Mouse (Mus musculus) neural tube, embryonic 14.5 days (tissue): Measurements from ENCODE around the gene Pgm3. TPM values are rescaled to one million over a fixed set of nuclear protein-coding genes. Genes with fewer than 3 reads are reported as not detected.

Source experiments
- ATAC-seq: fragments of 200-750 bp; cut with Nextera tagmentation; 2 replicates; pipeline ENCODE4 v1.8.0; 2017; ENCODE audit warnings: low read depth, mild to moderate bottlenecking, moderate TSS enrichment, moderate library complexity
- H3K27ac ChIP-seq: fragments of 300-500 bp; sonication (generic); 2 replicates; pipeline ENCODE4 v1.5.1; 2014; ENCODE audit warnings: low read depth, mild to moderate bottlenecking, control low read depth, low read length, moderate library complexity, mixed read lengths
- H3K27me3 ChIP-seq: fragments of 300-500 bp; sonication (generic); 2 replicates; pipeline ENCODE4 v1.6.1; 2014; ENCODE audit warnings: low read length; ENCODE audit not compliant: control insufficient read depth, insufficient read depth
- H3K36me3 ChIP-seq: fragments of 300-500 bp; sonication (generic); 2 replicates; pipeline ENCODE4 v1.6.1; 2014; ENCODE audit warnings: low read length, mixed read lengths; ENCODE audit not compliant: control insufficient read depth, insufficient read depth
- H3K4me1 ChIP-seq: fragments of 300-500 bp; sonication (generic); 2 replicates; pipeline ENCODE4 v1.6.1; 2014; ENCODE audit warnings: low read length; ENCODE audit not compliant: control insufficient read depth, insufficient read depth
- H3K4me2 ChIP-seq: fragments of 300-500 bp; sonication (generic); 2 replicates; pipeline ENCODE4 v1.6.1; 2014; ENCODE audit warnings: mild to moderate bottlenecking, low read depth, low read length, control low read depth
- H3K4me3 ChIP-seq: fragments of 300-500 bp; sonication (generic); 2 replicates; pipeline ENCODE4 v1.5.1; 2014; ENCODE audit warnings: low read depth, low read length, control low read depth, mixed read lengths
- H3K9ac ChIP-seq: fragments of 300-500 bp; sonication (generic); replicated peaks from 2 replicates; pipeline ENCODE4 v1.6.1; 2014; ENCODE audit warnings: low read depth, mild to moderate bottlenecking, control low read depth, low read length, mixed read lengths
- H3K9me3 ChIP-seq: fragments of 300-500 bp; sonication (generic); 2 replicates; pipeline ENCODE4 v1.6.1; 2016; ENCODE audit warnings: low read length; ENCODE audit not compliant: control insufficient read depth
- WGBS: fragments of 180-500 bp; shearing (Covaris S2); extraction: QIAGEN DNeasy Blood & Tissue Kit; methylation state at CpG from one replicate; pipeline ENCODE4 v1.1.7; 2014; 5-methylcytosine and 5-hydroxymethylcytosine counted together
- polyA plus RNA-seq: library from polyadenylated mRNA; unstranded; fragments of >200 nt; fragmentation: Nextera tagmentation; extraction: Ambion mirVana; gene quantifications from 2 replicates; pipeline ENCODE4 v1.2.1, GENCODE M21; 2014

Pgm3 gene
- polyA plus RNA-seq, 1 experiment from 2014 or later: 34.6 TPM

DNA sequence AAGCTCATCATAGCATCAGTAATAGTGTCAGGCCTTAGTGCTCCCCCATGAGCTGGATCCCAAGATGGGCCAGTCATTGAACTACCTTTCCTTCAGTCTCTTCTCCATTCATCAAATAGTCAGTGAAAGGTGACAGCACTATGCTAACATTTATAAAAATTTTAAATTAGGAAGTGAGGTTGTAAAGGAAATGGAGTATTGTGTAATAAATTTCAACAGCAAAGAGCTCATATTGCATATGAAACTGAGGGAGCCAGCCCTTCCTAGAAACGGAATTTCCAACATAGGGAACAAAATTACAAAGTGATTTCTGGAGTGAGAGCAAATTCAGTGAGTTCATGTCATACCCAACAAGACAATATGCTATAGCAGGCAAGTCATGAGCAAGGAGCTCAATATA lies 27.1 kb downstream of the Pgm3 start:
- no peak for ATAC-seq
- H3K36me3 ChIP-seq: peaks cover 28% of the 10 kb centered on the region

DNA sequence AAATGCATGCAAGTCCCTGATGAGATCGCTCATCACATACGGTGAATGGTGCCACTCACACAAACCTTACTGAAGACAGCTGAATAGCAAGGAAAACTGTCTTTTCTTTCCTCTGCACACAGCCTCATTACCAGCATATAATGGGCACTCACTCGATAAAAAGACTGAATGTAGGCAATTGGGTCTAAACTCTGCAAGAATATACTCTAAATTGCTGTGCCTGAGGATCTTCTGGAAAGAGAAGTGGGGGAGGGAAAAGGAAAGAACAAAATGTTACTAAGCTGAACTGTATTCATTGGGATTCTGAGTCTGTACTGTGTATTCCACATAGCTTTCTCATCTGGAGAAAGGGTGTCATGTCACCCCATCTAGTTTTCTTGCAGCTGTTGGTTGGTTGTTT lies 28.2 kb downstream of the Pgm3 start:
- WGBS: 85% methylated on average over 3 of the region's 3 CpGs

More for the DNA sequence above, 27.1 kb downstream of the Pgm3 start:
- Histone ChIP-seq H3K4me2 (no peak overlapping the region), H3K4me1 (no peaks in the 10 kb centered on the region), H3K27ac (no peak overlapping the region), H3K9me3 (no peaks in the 10 kb centered on the region), H3K4me3 (no peak overlapping the region), H3K27me3 (no peaks in the 10 kb centered on the region), H3K9ac (no peak overlapping the region)
- 73% methylated on average over 1 of the region's 1 CpGs for WGBS

DNA sequence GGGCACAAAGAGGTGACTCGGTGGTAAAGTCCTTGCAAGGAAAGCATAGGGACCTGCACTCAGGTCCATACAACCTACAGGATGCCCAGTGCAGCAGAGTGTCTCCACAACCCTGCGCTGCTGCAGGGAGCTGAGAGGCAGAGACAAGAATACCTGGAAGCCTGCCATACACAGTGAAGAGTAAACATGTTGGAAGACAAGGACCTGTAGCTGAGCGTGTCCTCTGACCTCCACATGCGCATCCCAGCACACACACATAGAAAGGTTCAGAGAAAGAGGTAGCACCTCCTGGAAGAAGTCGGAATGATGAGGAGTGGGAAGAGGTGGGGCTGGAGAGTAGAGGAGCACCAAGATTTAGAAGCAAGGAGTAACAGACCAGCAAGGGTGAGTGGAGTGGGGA lies 37.6 kb downstream of the Pgm3 start:
- Histone ChIP-seq H3K36me3 (peaks cover 26% of the 10 kb centered on the region), H3K9ac (no peak overlapping the region), H3K4me1 (no peaks in the 10 kb centered on the region), H3K27ac (no peak overlapping the region), H3K9me3 (no peaks in the 10 kb centered on the region), H3K4me2 (no peak overlapping the region), H3K27me3 (no peaks in the 10 kb centered on the region), H3K4me3 (no peak overlapping the region)
- 93% methylated on average over 5 of the region's 5 CpGs for WGBS
- ATAC-seq: no peak

More for the DNA sequence above, 28.2 kb downstream of the Pgm3 start:
- H3K9ac ChIP-seq: no peak overlapping the region
- H3K9me3 ChIP-seq: no peaks in the 10 kb centered on the region
- no peaks in the 10 kb centered on the region for H3K4me1 ChIP-seq
- ATAC-seq: no peak
- H3K4me2 ChIP-seq: no peak overlapping the region
- H3K4me3 ChIP-seq: no peak overlapping the region
- H3K27me3 ChIP-seq: no peaks in the 10 kb centered on the region
- peaks cover 24% of the 10 kb centered on the region for H3K36me3 ChIP-seq
- no peak overlapping the region for H3K27ac ChIP-seq

DNA sequence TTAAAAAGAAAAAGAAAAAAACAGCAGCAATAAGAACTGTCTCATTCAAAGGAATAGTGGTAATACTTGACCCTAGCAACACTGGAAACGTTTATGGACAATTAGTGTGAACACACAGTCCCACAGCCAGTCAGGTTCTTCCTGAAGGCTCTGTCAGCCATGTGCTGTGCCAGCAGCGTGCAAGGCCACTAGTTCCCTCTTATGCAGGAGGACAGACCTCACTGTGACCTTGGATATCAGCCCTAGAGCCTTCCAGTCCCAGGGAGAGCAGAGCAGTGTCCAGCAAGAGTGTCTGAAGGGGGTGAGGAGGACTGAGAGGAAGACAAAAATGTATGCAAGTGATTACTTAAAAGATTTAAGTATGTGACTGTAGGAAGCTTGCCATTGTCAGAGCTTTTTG lies 46.0 kb downstream of the Pgm3 start:
- Histone ChIP-seq H3K36me3 (peaks cover 34% of the 10 kb centered on the region; the same call in 1 of the 2 replicates), H3K9me3 (no peaks in the 10 kb centered on the region), H3K9ac (no peak overlapping the region), H3K27ac (no peak overlapping the region), H3K4me1 (no peaks in the 10 kb centered on the region), H3K4me2 (no peak overlapping the region), H3K27me3 (no peaks in the 10 kb centered on the region), H3K4me3 (no peak overlapping the region)
- WGBS: 74% methylated on average over 2 of the region's 2 CpGs
- no peak for ATAC-seq

DNA sequence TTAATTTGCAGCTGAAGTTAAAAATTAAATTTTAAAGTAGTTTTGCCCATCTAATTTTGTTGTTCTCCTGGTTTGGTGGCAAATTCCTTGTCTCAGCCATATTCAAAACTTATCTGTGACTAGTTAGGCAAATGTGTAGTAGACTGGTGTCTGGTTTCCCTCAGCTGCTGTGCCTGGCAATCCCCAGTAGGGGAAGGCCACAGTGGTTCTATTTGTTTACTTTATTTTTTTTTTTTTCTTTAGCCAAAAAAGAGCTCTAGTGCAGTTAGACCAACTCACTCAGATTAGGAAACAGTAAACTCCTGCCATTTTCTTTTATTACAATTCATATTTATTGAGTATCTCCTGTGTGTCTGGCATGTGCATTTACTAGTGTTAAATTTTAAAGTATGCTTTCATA lies 49.3 kb downstream of the Pgm3 start:
- no peak overlapping the region for H3K4me3 ChIP-seq
- no peak overlapping the region for H3K4me2 ChIP-seq
- no peak overlapping the region for H3K27ac ChIP-seq
- peaks cover 35% of the 10 kb centered on the region for H3K36me3 ChIP-seq
- H3K4me1 ChIP-seq: no peaks in the 10 kb centered on the region
- no peaks in the 10 kb centered on the region for H3K27me3 ChIP-seq
- no peaks in the 10 kb centered on the region for H3K9me3 ChIP-seq
- ATAC-seq: no peak
- H3K9ac ChIP-seq: no peak overlapping the region

DNA sequence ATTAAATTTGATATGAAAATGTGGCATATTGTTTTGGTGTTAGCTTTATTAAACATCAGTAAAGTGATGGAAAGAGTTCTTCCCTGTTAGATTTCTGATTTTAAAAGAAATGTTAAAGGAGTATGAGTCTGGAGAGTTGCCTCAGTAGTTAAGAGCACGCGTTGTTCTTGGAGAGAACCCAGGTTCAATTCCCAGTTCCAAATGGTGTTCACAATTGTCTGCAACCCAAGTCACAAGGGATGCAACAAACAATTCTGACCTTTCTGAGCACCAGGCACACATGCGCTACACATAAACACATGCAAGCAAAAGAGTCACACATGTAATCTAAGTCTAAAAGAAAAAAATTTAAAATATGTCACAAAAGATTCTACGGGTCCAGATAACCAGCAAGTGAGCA lies 56.8 kb downstream of the Pgm3 start:
- no peak overlapping the region for H3K27ac ChIP-seq
- no peak overlapping the region for H3K4me3 ChIP-seq
- H3K4me1 ChIP-seq: no peaks in the 10 kb centered on the region
- no peaks in the 10 kb centered on the region for H3K9me3 ChIP-seq
- peaks cover 47% of the 10 kb centered on the region for H3K36me3 ChIP-seq
- no peak overlapping the region for H3K9ac ChIP-seq
- H3K27me3 ChIP-seq: no peaks in the 10 kb centered on the region
- 98% methylated on average over 4 of the region's 4 CpGs for WGBS
- no peak overlapping the region for H3K4me2 ChIP-seq
- no peak for ATAC-seq

DNA sequence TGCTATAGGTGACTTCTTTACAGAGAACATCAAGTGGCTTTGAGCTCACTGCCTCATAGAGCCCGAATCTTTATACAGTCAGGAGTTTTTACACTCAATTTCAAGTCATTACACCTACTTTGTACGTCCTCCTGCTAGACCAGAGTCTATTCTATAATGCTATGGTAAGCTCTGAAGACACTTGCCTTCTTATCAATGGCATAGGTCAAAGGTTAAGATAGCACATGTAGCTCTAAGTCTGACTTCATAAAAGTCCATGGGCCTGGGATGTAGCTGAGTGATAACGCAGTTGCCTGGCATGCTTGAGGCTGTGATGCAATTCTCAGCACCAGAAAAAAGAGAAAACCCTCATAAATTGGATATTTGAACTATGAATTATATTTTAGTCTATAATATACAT lies 57.3 kb downstream of the Pgm3 start:
- H3K4me1 ChIP-seq: no peaks in the 10 kb centered on the region
- no peaks in the 10 kb centered on the region for H3K27me3 ChIP-seq
- no peak overlapping the region for H3K9ac ChIP-seq
- H3K9me3 ChIP-seq: no peaks in the 10 kb centered on the region
- H3K36me3 ChIP-seq: peaks cover 47% of the 10 kb centered on the region
- no peak overlapping the region for H3K27ac ChIP-seq
- H3K4me2 ChIP-seq: no peak overlapping the region
- WGBS: 92% methylated on average over 3 of the region's 3 CpGs
- ATAC-seq: no peak
- no peak overlapping the region for H3K4me3 ChIP-seq

DNA sequence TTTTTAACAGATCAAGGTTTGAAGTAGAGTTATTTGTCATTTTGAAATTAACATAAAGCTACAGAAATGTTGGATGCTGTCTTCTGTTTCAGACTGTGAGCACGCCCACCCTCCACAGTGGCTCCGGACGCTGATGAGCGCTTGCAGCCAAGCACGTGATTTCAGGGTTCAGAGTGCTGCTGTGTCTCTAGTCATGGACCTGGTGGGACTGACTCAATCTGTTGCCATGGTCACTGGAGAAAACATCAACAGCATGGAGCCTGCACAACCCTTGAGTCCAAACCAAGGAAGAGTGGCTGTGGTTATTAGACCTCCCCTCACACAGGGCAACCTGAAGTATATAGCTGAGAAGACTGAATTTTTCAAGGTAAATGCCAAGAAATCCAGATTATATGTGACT lies 57.9 kb downstream of the Pgm3 start:
- Histone ChIP-seq H3K4me3 (no peak overlapping the region), H3K27ac (no peak overlapping the region), H3K9ac (no peak overlapping the region), H3K36me3 (peaks cover 47% of the 10 kb centered on the region), H3K4me2 (no peak overlapping the region), H3K27me3 (no peaks in the 10 kb centered on the region), H3K9me3 (no peaks in the 10 kb centered on the region), H3K4me1 (no peaks in the 10 kb centered on the region)
- WGBS: 78% methylated on average over 5 of the region's 5 CpGs
- no peak for ATAC-seq

DNA sequence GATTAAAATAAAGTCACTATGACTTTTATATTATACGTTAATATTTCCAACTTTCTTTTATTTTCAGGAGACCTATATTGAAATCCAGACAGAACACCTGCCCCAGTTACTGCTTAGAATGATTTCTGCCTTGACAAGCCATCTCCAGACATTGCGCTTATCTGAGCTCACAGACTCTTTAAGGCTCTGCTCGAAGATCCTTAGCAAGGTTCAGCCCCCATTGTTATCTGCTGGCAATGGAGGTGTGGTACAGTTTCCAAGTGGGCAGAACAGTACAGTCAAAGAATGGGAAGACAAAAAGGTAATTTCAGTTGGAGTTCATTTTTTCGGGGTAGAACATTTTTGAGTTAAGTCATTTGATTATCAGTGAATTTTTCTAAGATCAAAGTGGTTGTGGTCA lies 64.2 kb downstream of the Pgm3 start:
- H3K4me3 ChIP-seq: no peak overlapping the region
- H3K9ac ChIP-seq: no peak overlapping the region
- H3K4me2 ChIP-seq: no peak overlapping the region
- no peaks in the 10 kb centered on the region for H3K4me1 ChIP-seq
- peaks cover 24% of the 10 kb centered on the region for H3K36me3 ChIP-seq
- 94% methylated on average over 4 of the region's 4 CpGs for WGBS
- H3K27ac ChIP-seq: no peak overlapping the region
- no peaks in the 10 kb centered on the region for H3K27me3 ChIP-seq
- no peaks in the 10 kb centered on the region for H3K9me3 ChIP-seq
- ATAC-seq: no peak
